Comparison of ENCODE assay signal across 17 mouse cellular contexts in genomic region chr5:57477860-57478259, GRCm38 (mm10).
"Had no signal": no experiment of that assay in that cellular context is flagged by ENCODE, and none has a peak within 500 bp of the region (broad histone marks: within the 10 kb centered on the region; RNA-seq: fewer than 3 reads in every experiment).

No protein-coding gene starts in this region.

- ATAC-seq: intestine, postnatal 0 days; midbrain, embryonic 13.5 days; midbrain, embryonic 16.5 days had no signal

- H3K36me3 ChIP-seq: lung, embryonic 15.5 days; midbrain, embryonic 10.5 days; midbrain, embryonic 13.5 days; stomach, embryonic 15.5 days had no signal

- H3K4me3 ChIP-seq: layer of hippocampus, adult 2 months; left cerebral cortex, adult 2 months; lung, embryonic 15.5 days; megakaryocyte, embryonic 14.5 days; midbrain, embryonic 10.5 days; midbrain, embryonic 13.5 days; stomach, embryonic 15.5 days had no signal

- H3K27ac ChIP-seq: layer of hippocampus, adult 2 months; left cerebral cortex, adult 2 months; liver, embryonic 14.5 days; lung, embryonic 15.5 days; macrophage; midbrain, embryonic 10.5 days; midbrain, embryonic 13.5 days; stomach, embryonic 15.5 days had no signal

- H3K27me3 ChIP-seq: lung, embryonic 15.5 days; megakaryocyte, embryonic 14.5 days; midbrain, embryonic 13.5 days; stomach, embryonic 15.5 days had no signal

- H3K9me3 ChIP-seq: lung, embryonic 15.5 days; megakaryocyte, embryonic 14.5 days; midbrain, embryonic 10.5 days; midbrain, embryonic 13.5 days; stomach, embryonic 15.5 days had no signal

- DNase-seq: kidney, adult 9 months; kidney, postnatal 14 days; layer of hippocampus, postnatal 36 days; lung, adult 18-20 months; right cerebral cortex, postnatal 4 days; thymus, postnatal 25 days had no signal

- H3K4me2 ChIP-seq: lung, embryonic 15.5 days; midbrain, embryonic 13.5 days; stomach, embryonic 15.5 days had no signal

- H3K9ac ChIP-seq: liver, embryonic 14.5 days; lung, embryonic 15.5 days; midbrain, embryonic 13.5 days; stomach, embryonic 15.5 days had no signal

- H3K4me1 ChIP-seq: lung, embryonic 15.5 days; megakaryocyte, embryonic 14.5 days; stomach, embryonic 15.5 days had no signal
